ENCODE assay signal across 15 mouse cellular contexts in the genomic region with DNA sequence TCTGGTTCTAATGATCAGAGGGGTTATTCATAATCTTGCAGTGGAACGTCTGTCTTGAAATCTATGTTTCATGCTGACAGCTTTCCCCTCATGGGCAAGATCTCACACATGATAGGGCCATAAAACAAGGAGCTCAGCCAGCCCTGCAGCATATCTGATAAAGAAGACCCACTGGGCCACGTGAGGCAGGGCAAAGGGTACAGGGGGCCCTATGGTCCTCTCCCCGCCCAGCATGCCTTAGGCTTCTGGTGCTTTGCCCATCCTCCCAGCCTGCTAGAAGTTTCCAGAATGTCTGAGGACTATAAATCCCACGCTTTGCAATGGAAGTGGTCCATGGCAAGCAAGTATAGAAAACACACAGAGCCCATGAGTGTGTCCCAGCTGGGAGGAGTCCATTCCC.
"Had no signal": no experiment of that assay in that cellular context is flagged by ENCODE, and none has a peak within 500 bp of the region (broad histone marks: within the 10 kb centered on the region; RNA-seq: fewer than 3 reads in every experiment).

No protein-coding gene starts in this region.

- H3K9ac ChIP-seq: limb, embryonic 13.5 days; liver, embryonic 15.5 days; neural tube, embryonic 13.5 days had no signal

- H3K27ac ChIP-seq: left cerebral cortex, adult 2 months; limb, embryonic 13.5 days; liver, embryonic 15.5 days; neural tube, embryonic 13.5 days had no signal

- H3K27me3 ChIP-seq: liver, embryonic 15.5 days had no signal

- DNase-seq: kidney, adult 2 months; lung, adult 2 months; lung, postnatal 36 days; midbrain, embryonic 14.5 days; right cerebral cortex, adult 18-20 months; right cerebral cortex, postnatal 25 days; thymus, adult 18-20 months; thymus, postnatal 14 days had no signal

- H3K9me3 ChIP-seq: limb, embryonic 13.5 days; liver, embryonic 15.5 days; neural tube, embryonic 13.5 days had no signal

- H3K4me3 ChIP-seq: left cerebral cortex, adult 2 months; limb, embryonic 13.5 days; liver, embryonic 15.5 days; neural tube, embryonic 13.5 days had no signal

- H3K4me2 ChIP-seq: limb, embryonic 13.5 days; liver, embryonic 11.5 days; liver, embryonic 15.5 days; neural tube, embryonic 13.5 days had no signal

- H3K36me3 ChIP-seq: limb, embryonic 13.5 days; liver, embryonic 15.5 days; neural tube, embryonic 13.5 days had no signal

- ATAC-seq: inflammation-experienced regulatory T-cells, adult 6 months; lung, postnatal 0 days had no signal

- H3K4me1 ChIP-seq: liver, embryonic 15.5 days had no signal
